Mouse (Mus musculus) heart, embryonic 16.5 days (tissue): ENCODE results near the gene Sema6d. TPM values are rescaled to one million over a fixed set of nuclear protein-coding genes. Genes with fewer than 3 reads are reported as not detected.

ENCODE experiments used
- ATAC-seq: fragments of 200-750 bp; cut with Nextera tagmentation; replicated peaks from 2 replicates; pipeline ENCODE4 v1.8.0; 2017; ENCODE audit warnings: moderate number of reproducible peaks; ENCODE audit not compliant: insufficient read depth, low FRiP score; ENCODE audit errors: extremely low read depth
- H3K27ac ChIP-seq: fragments of 300-500 bp; sonication (generic); 2 replicates; pipeline ENCODE4 v1.5.1; 2014; ENCODE audit warnings: mild to moderate bottlenecking, low read length, control low read depth, moderate library complexity
- H3K27me3 ChIP-seq: fragments of 300-500 bp; sonication (generic); 2 replicates; pipeline ENCODE4 v1.6.1; 2014; ENCODE audit warnings: low read length, mixed read lengths; ENCODE audit not compliant: control insufficient read depth, insufficient read depth
- H3K36me3 ChIP-seq: fragments of 300-500 bp; sonication (generic); 2 replicates; pipeline ENCODE4 v1.6.1; 2014; ENCODE audit not compliant: control insufficient read depth, insufficient read depth
- H3K4me1 ChIP-seq: fragments of 300-500 bp; sonication (generic); 2 replicates; pipeline ENCODE4 v1.6.1; 2014; ENCODE audit warnings: low read length, mixed read lengths; ENCODE audit not compliant: control insufficient read depth, insufficient read depth
- H3K4me2 ChIP-seq: fragments of 300-500 bp; sonication (generic); 2 replicates; pipeline ENCODE4 v1.6.1; 2014; ENCODE audit warnings: low read depth, mild to moderate bottlenecking, control low read depth, low read length
- H3K4me3 ChIP-seq: fragments of 300-500 bp; sonication (generic); 2 replicates; pipeline ENCODE4 v1.5.1; 2014; ENCODE audit warnings: mild to moderate bottlenecking, control low read depth, low read length
- H3K9ac ChIP-seq: fragments of 300-500 bp; sonication (generic); 2 replicates; pipeline ENCODE4 v1.6.1; 2014; ENCODE audit warnings: low read length, control low read depth
- H3K9me3 ChIP-seq: fragments of 300-500 bp; sonication (generic); replicated peaks from 2 replicates; pipeline ENCODE4 v1.6.1; 2016; ENCODE audit warnings: low read length; ENCODE audit not compliant: control insufficient read depth
- WGBS: fragments of 180-500 bp; shearing (Covaris S2); extraction: QIAGEN DNeasy Blood & Tissue Kit; methylation state at CpG from one replicate; pipeline ENCODE4 v1.1.7; 2014; 5-methylcytosine and 5-hydroxymethylcytosine counted together
- polyA plus RNA-seq: library from polyadenylated mRNA; unstranded; fragments of >200 nt; fragmentation: Nextera tagmentation; extraction: Ambion mirVana; gene quantifications from 2 replicates; pipeline ENCODE4 v1.2.1, GENCODE M21; 2015

Sema6d gene
- polyA plus RNA-seq, 1 experiment from 2014 or later: 17.8 TPM

GRCm38 (mm10) chr2:124243608-124244007 is 153.8 kb downstream of the Sema6d start:
- Histone ChIP-seq H3K36me3 (no peaks in the 10 kb centered on the region), H3K9ac (no peak overlapping the region), H3K4me3 (no peak overlapping the region), H3K9me3 (no peaks in the 10 kb centered on the region), H3K4me2 (no peak overlapping the region), H3K4me1 (no peaks in the 10 kb centered on the region; the same call in 1 of the 2 replicates), H3K27me3 (no peaks in the 10 kb centered on the region), H3K27ac (no peak overlapping the region)
- WGBS: 21% methylated on average over 1 of the region's 1 CpGs
- ATAC-seq: no peak

GRCm38 (mm10) chr2:124244543-124245245 is 154.9 kb downstream of the Sema6d start:
- H3K27me3 ChIP-seq: no peaks in the 10 kb centered on the region
- no peaks in the 10 kb centered on the region for H3K9me3 ChIP-seq
- H3K27ac ChIP-seq: no peak overlapping the region
- no peak overlapping the region for H3K9ac ChIP-seq
- WGBS: 65% methylated on average over 4 of the region's 4 CpGs
- ATAC-seq: no peak
- H3K4me3 ChIP-seq: no peak overlapping the region
- no peaks in the 10 kb centered on the region for H3K36me3 ChIP-seq
- no peaks in the 10 kb centered on the region for H3K4me1 ChIP-seq
- no peak overlapping the region for H3K4me2 ChIP-seq

DNA sequence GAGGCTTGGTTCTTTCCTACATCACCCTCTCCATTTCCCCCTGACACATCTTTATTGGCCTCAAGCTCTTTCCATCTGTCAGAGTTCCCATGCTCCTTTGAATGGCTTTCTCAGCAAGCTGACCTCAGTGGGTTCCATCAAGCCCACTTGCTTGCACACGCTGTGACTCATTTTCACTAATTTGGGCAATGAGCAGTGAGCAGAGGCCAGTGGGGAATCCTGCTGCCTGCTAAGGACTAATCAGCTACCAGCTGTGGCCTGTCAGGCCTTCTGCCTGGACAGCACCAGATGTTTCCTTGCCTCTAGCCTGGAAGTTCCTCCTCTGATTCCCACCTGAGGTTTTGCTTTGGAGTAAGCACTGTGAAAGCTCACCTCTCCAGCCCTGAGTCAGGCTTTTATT is 168.3 kb downstream of the Sema6d start:
- no peak for ATAC-seq
- no peak overlapping the region for H3K27ac ChIP-seq
- H3K27me3 ChIP-seq: no peaks in the 10 kb centered on the region
- 39% methylated on average over 1 of the region's 1 CpGs for WGBS
- H3K4me3 ChIP-seq: no peak overlapping the region
- no peak overlapping the region for H3K4me2 ChIP-seq
- H3K4me1 ChIP-seq: no peaks in the 10 kb centered on the region
- no peaks in the 10 kb centered on the region for H3K9me3 ChIP-seq
- no peaks in the 10 kb centered on the region for H3K36me3 ChIP-seq
- H3K9ac ChIP-seq: no peak overlapping the region

DNA sequence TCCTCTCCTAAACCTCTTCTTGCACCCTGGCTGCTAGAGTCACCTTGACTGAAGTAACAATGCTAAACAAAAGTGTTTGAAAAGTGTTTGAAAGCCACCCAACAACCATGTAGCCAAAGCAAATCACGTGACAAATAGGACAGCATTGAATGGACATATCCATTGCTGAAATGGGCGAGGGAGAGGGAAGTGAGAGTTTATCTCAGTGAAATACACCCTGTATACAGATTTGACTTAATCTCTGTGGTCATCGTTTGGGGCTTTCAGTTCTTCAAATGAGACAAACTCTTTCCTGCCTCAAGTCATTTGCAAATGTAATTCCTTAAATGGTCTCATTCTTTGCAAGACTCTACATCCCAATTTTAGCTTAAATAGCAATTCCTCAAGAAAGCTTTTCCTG is 174.5 kb downstream of the Sema6d start:
- Histone ChIP-seq H3K27ac (no peak overlapping the region), H3K27me3 (no peaks in the 10 kb centered on the region), H3K4me2 (no peak overlapping the region), H3K9ac (no peak overlapping the region), H3K36me3 (no peaks in the 10 kb centered on the region), H3K4me3 (no peak overlapping the region), H3K9me3 (no peaks in the 10 kb centered on the region), H3K4me1 (no peaks in the 10 kb centered on the region)
- no peak for ATAC-seq
- 69% methylated on average over 3 of the region's 3 CpGs for whole genome bisulfite sequencing

GRCm38 (mm10) chr2:124271156-124271555 is 181.4 kb downstream of the Sema6d start:
- no peak overlapping the region for H3K4me2 ChIP-seq
- no peaks in the 10 kb centered on the region for H3K27me3 ChIP-seq
- no peak for ATAC-seq
- H3K36me3 ChIP-seq: no peaks in the 10 kb centered on the region
- H3K9me3 ChIP-seq: no peaks in the 10 kb centered on the region
- H3K4me1 ChIP-seq: no peaks in the 10 kb centered on the region
- 59% methylated on average over 6 of the region's 6 CpGs for WGBS
- H3K4me3 ChIP-seq: no peak overlapping the region
- H3K27ac ChIP-seq: no peak overlapping the region
- H3K9ac ChIP-seq: no peak overlapping the region

DNA sequence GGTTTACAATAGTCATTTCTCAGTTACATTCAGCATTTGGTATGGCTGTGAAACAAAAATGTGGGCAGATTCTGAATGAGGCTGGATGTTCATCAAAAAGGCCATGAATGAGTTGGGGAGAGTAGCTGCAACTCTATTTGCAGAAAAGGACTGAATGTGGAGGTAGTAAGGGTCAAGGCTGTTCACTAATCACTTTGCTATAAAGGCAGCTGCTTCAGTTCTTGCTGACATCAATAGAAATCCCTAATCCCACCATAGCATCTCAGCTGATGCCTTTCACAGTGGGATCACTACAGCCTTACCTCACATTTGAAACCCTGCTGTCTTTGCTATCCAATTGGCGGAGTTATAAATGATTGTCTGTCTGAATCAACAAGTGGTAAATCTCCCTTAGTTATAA is 187.7 kb downstream of the Sema6d start:
- Histone ChIP-seq H3K36me3 (no peaks in the 10 kb centered on the region), H3K4me2 (no peak overlapping the region), H3K9me3 (no peaks in the 10 kb centered on the region), H3K27ac (no peak overlapping the region), H3K27me3 (no peaks in the 10 kb centered on the region), H3K4me3 (no peak overlapping the region), H3K4me1 (peaks cover 9% of the 10 kb centered on the region), H3K9ac (no peak overlapping the region)
- WGBS: 88% methylated on average over 1 of the region's 1 CpGs
- ATAC-seq: no peak

DNA sequence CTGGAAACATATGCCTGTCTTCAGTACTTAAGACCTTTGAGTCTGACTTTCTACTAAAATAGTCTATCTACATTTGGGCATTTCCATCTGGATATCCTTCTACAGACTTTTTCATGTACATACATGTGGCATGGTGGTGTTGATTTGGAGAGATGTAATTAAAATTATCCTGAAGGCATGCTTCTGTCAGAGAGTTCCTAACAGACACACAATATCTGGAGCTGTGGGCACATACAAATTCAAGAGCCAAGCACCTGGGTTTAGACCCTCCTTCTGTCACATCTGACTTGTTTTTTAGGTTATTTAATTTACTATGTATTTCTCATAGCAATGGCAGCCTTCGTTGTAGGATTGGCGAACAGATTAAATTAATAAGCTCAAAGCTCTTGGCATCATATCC is 195.3 kb downstream of the Sema6d start:
- peaks cover 8% of the 10 kb centered on the region; the same call in 1 of the 2 replicates for H3K4me1 ChIP-seq
- H3K27ac ChIP-seq: no peak overlapping the region
- no peak overlapping the region for H3K4me2 ChIP-seq
- H3K9me3 ChIP-seq: no peaks in the 10 kb centered on the region
- WGBS: 97% methylated on average over 2 of the region's 2 CpGs
- H3K9ac ChIP-seq: no peak overlapping the region
- no peak for ATAC-seq
- H3K27me3 ChIP-seq: no peaks in the 10 kb centered on the region
- H3K4me3 ChIP-seq: no peak overlapping the region
- H3K36me3 ChIP-seq: no peaks in the 10 kb centered on the region

DNA sequence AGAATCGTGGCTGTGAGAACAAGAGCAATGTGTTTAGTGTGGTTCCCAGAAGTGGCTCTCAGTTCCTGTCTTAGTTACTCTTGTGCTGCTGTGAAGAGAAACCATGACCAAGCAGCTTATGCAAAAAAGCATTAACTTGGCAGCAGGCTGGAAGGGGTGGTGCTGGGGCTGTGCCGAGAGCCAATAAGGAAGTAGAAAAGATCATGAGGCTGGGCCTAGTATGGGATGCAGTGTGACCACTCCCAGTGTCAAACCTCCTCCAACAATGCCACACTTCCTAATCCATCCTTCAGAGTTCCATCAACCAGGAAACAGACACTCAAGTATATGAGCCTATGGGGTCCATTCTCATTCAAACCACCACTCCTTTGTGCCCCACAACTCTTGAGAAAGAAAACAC is 199.6 kb downstream of the Sema6d start:
- H3K27ac ChIP-seq: no peak overlapping the region
- ATAC-seq: no peak
- H3K27me3 ChIP-seq: no peaks in the 10 kb centered on the region
- WGBS: 85% methylated on average over 2 of the region's 2 CpGs
- no peaks in the 10 kb centered on the region for H3K4me1 ChIP-seq
- H3K9ac ChIP-seq: no peak overlapping the region
- H3K9me3 ChIP-seq: no peaks in the 10 kb centered on the region
- H3K36me3 ChIP-seq: no peaks in the 10 kb centered on the region
- no peak overlapping the region for H3K4me3 ChIP-seq
- no peak overlapping the region for H3K4me2 ChIP-seq

GRCm38 (mm10) chr2:124291145-124291544 is 201.4 kb downstream of the Sema6d start:
- 86% methylated on average over 3 of the region's 3 CpGs for WGBS
- Histone ChIP-seq H3K4me1 (0 out of 2 replicates have a peak, but pooled peaks cover under 1% of the 10 kb centered on the region), H3K4me3 (no peak overlapping the region), H3K9ac (no peak overlapping the region), H3K9me3 (no peaks in the 10 kb centered on the region), H3K36me3 (no peaks in the 10 kb centered on the region), H3K4me2 (no peak overlapping the region), H3K27ac (no peak overlapping the region), H3K27me3 (no peaks in the 10 kb centered on the region)
- ATAC-seq: no peak
